Mouse (Mus musculus) small intestine, adult 2 months (tissue): ENCODE data around the gene Vmn1r129. TPM values are rescaled to one million over a fixed set of nuclear protein-coding genes. Genes with fewer than 3 reads are reported as not detected.
"Not testable (repeated sequence)": the region's sequence is repeated elsewhere in the genome, so short reads cannot be mapped to it uniquely, and the experiment has no call there.

Experiments
- H3K27ac ChIP-seq: fragments of 200-500 bp; 2 replicates; pipeline ENCODE4 v1.5.1; 2012; ENCODE audit warnings: low read depth, low read length, control low read depth, inconsistent platforms; ENCODE audit not compliant: insufficient read depth
- H3K27me3 ChIP-seq: fragments of 200-500 bp; 2 replicates; pipeline ENCODE4 v1.6.1; 2012; ENCODE audit warnings: mild to moderate bottlenecking, moderate library complexity, low read length, inconsistent platforms; ENCODE audit not compliant: control insufficient read depth, insufficient read depth
- H3K36me3 ChIP-seq: fragments of 200-500 bp; 2 replicates; pipeline ENCODE4 v1.6.1; 2012; ENCODE audit warnings: mild to moderate bottlenecking, low read length, control low read depth, inconsistent platforms; ENCODE audit not compliant: control insufficient read depth, insufficient read depth
- H3K4me1 ChIP-seq: fragments of 200-500 bp; 2 replicates; pipeline ENCODE4 v1.6.1; 2012; ENCODE audit warnings: low read length, inconsistent platforms, mixed read lengths; ENCODE audit not compliant: control insufficient read depth, insufficient read depth, insufficient read length
- H3K4me3 ChIP-seq: fragments of 200-500 bp; 2 replicates; pipeline ENCODE4 v1.5.1; 2012; ENCODE audit warnings: low read depth, mild to moderate bottlenecking, control low read depth, inconsistent platforms, low read length, moderate library complexity
- WGBS: fragments of 180-500 bp; shearing (Covaris S2); methylation state at CpG from one replicate; pipeline ENCODE4 v1.1.7; 2018; 5-methylcytosine and 5-hydroxymethylcytosine counted together
- polyA plus RNA-seq: library from polyadenylated mRNA; depleted of rRNA; stranded (reverse); fragments of >200 nt; gene quantifications from 2 replicates; pipeline ENCODE4 v1.2.3, GENCODE M21; 2012; rRNA removed

Vmn1r129 gene
- not detected in 2 replicates for polyA plus RNA-seq

GRCm38 (mm10) chr7:21361191-21361590 lies at the start of gene Vmn1r129:
Gene Vmn1r129, minus strand, starts transcription at chr7:21361291.
- not testable (repeated sequence) for H3K27me3 ChIP-seq, H3K27ac ChIP-seq, H3K4me1 ChIP-seq, H3K4me3 ChIP-seq, H3K36me3 ChIP-seq
- no CpG with 5 or more reads among the region's 1 CpGs for WGBS

GRCm38 (mm10) chr7:21349073-21349472 lies 12.0 kb downstream of the Vmn1r129 start, which contains the start of gene Vmn1r128:
Gene Vmn1r128, plus strand, starts transcription at chr7:21349373.
- 67% methylated on average over 1 of the region's 1 CpGs for WGBS
- H3K4me1 ChIP-seq, H3K4me3 ChIP-seq, H3K27ac ChIP-seq, H3K27me3 ChIP-seq, H3K36me3 ChIP-seq: not testable (repeated sequence)

- H3K27ac ChIP-seq, H3K27me3 ChIP-seq, H3K36me3 ChIP-seq, H3K4me3 ChIP-seq, H3K4me1 ChIP-seq: not testable (repeated sequence)
- WGBS: no CpG with 5 or more reads among the region's 3 CpGs
These were observed 41.3 kb downstream of the Vmn1r129 start, which contains the start of gene Vmn1r127 for GRCm38 (mm10) chr7:21319761-21320160. Gene Vmn1r127, minus strand, starts transcription at chr7:21319861.

Other genes with a start within 250 kb of the Vmn1r129 start
- gene Vmn1r122, start 227.2 kb downstream of the Vmn1r129 start, polyA plus RNA-seq: not detected in 2 replicates
- not detected in 2 replicates for gene Vmn1r123, start 199.1 kb downstream of the Vmn1r129 start, polyA plus RNA-seq
- gene Gm5157, start 170.9 kb downstream of the Vmn1r129 start, polyA plus RNA-seq: not detected in 2 replicates
- not detected in 2 replicates for gene Vmn1r124, start 100.7 kb downstream of the Vmn1r129 start, polyA plus RNA-seq
- not detected in 2 replicates for gene Vmn1r125, start 89.1 kb downstream of the Vmn1r129 start, polyA plus RNA-seq
- gene Vmn1r126, start 59.8 kb downstream of the Vmn1r129 start, polyA plus RNA-seq: not detected in 2 replicates
- not detected in 2 replicates for gene Vmn1r127, start 41.4 kb downstream of the Vmn1r129 start, polyA plus RNA-seq
- not detected in 2 replicates for gene Vmn1r128, start 11.9 kb downstream of the Vmn1r129 start, polyA plus RNA-seq
- gene Gm6882, start 71.5 kb upstream of the Vmn1r129 start, polyA plus RNA-seq: not detected in 2 replicates
- gene Vmn1r130, start 150.5 kb upstream of the Vmn1r129 start, polyA plus RNA-seq: not detected in 2 replicates
- gene Vmn1r131, start 184.8 kb upstream of the Vmn1r129 start, polyA plus RNA-seq: not detected in 2 replicates